Mouse (Mus musculus) limb, embryonic 12.5 days (tissue): ENCODE measurements around the gene Gm13289. TPM values are rescaled to one million over a fixed set of nuclear protein-coding genes. Genes with fewer than 3 reads are reported as not detected.

ENCODE experiments used
- ATAC-seq: fragments of 200-750 bp; cut with Nextera tagmentation; 2 replicates; pipeline ENCODE4 v1.8.0; 2017; ENCODE audit warnings: low read depth, moderate TSS enrichment; ENCODE audit not compliant: insufficient number of reproducible peaks, insufficient read depth, low FRiP score, low TSS enrichment
- H3K27ac ChIP-seq: fragments of 300-500 bp; sonication (generic); 2 replicates; pipeline ENCODE4 v1.5.1; 2016; ENCODE audit warnings: mild to moderate bottlenecking, moderate library complexity
- H3K27me3 ChIP-seq: fragments of 300-500 bp; sonication (generic); 2 replicates; pipeline ENCODE4 v1.6.1; 2016; ENCODE audit warnings: mild to moderate bottlenecking, moderate library complexity
- H3K36me3 ChIP-seq: fragments of 300-500 bp; sonication (generic); 2 replicates; pipeline ENCODE4 v1.6.1; 2016; ENCODE audit warnings: mild to moderate bottlenecking, moderate library complexity
- H3K4me1 ChIP-seq: fragments of 300-500 bp; sonication (generic); replicated peaks from 2 replicates; pipeline ENCODE4 v1.6.1; 2016
- H3K4me2 ChIP-seq: fragments of 300-500 bp; sonication (generic); 2 replicates; pipeline ENCODE4 v1.6.1; 2016; ENCODE audit warnings: mild to moderate bottlenecking, moderate library complexity
- H3K4me3 ChIP-seq: fragments of 300-500 bp; sonication (generic); replicated peaks from 2 replicates; pipeline ENCODE4 v1.5.1; 2016; ENCODE audit warnings: mild to moderate bottlenecking
- H3K9ac ChIP-seq: fragments of 300-500 bp; sonication (generic); replicated peaks from 2 replicates; pipeline ENCODE4 v1.6.1; 2016; ENCODE audit warnings: mild to moderate bottlenecking, moderate library complexity
- H3K9me3 ChIP-seq: fragments of 300-500 bp; sonication (generic); 2 replicates; pipeline ENCODE4 v1.6.1; 2016; ENCODE audit warnings: mild to moderate bottlenecking, moderate library complexity
- WGBS: fragments of 180-500 bp; shearing (Covaris S2); methylation state at CpG from one replicate; pipeline ENCODE4 v1.1.7; 2016; 5-methylcytosine and 5-hydroxymethylcytosine counted together
- polyA plus RNA-seq: library from polyadenylated mRNA; unstranded; fragments of >200 nt; fragmentation: Nextera tagmentation; extraction: Ambion mirVana; gene quantifications from 2 replicates; pipeline ENCODE4 v1.2.1, GENCODE M21; 2016

Gm13289 gene
- polyA plus RNA-seq, 1 experiment from 2014 or later: not detected

DNA sequence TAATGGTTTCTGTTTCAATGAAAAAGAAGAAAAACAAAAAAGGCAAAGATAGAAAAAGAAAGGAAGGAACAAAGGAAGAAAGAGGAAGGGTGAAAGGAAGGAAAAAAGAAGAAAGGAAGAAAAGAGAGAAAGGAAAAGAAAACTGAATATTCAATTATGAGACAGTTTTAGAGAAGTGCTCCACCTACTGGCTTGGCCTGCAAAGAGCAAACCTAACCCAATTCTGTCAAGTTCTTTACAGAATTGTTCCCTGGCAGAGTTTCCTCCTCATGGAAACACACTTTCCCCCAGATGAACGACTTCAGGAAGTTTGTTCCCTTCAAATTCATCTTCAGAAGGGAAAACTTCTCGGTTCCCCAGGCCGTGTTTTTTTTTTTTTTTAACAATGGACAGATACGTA is 46.3 kb downstream of the Gm13289 start:
- H3K9me3 ChIP-seq: no peaks in the 10 kb centered on the region
- no peak for ATAC-seq
- 26% methylated on average over 4 of the region's 4 CpGs for WGBS
- H3K27me3 ChIP-seq: no peaks in the 10 kb centered on the region
- no peak overlapping the region for H3K4me3 ChIP-seq
- H3K36me3 ChIP-seq: no peaks in the 10 kb centered on the region
- H3K9ac ChIP-seq: no peak overlapping the region
- no peak overlapping the region for H3K4me2 ChIP-seq
- no peak overlapping the region for H3K27ac ChIP-seq
- H3K4me1 ChIP-seq: no peaks in the 10 kb centered on the region

Other genes with a start within 250 kb of the Gm13289 start
- not detected in 2 replicates for gene Ifna15, start 218.7 kb upstream of the Gm13289 start, polyA plus RNA-seq
- gene Ifna14, start 205.1 kb upstream of the Gm13289 start, polyA plus RNA-seq: not detected in 2 replicates
- not detected in 2 replicates for gene Ifna9, start 184.5 kb upstream of the Gm13289 start, polyA plus RNA-seq
- not detected in 2 replicates for gene Ifna12, start 173.5 kb upstream of the Gm13289 start, polyA plus RNA-seq
- gene C87499, start 142.5 kb upstream of the Gm13289 start, polyA plus RNA-seq: not detected in 2 replicates
- gene Ifna13, start 132.5 kb upstream of the Gm13289 start, polyA plus RNA-seq: not detected in 2 replicates
- not detected in 2 replicates for gene Ifna16, start 100.0 kb upstream of the Gm13289 start, polyA plus RNA-seq
- gene Ifna2, start 93.0 kb upstream of the Gm13289 start, polyA plus RNA-seq: not detected in 2 replicates
- gene Ifnab, start 85.6 kb upstream of the Gm13289 start, polyA plus RNA-seq: not detected in 2 replicates
- gene Gm26566, start 55.1 kb upstream of the Gm13289 start, polyA plus RNA-seq: 1.4 and 2.8 TPM in 2 replicates
- 130 and 140 TPM in 2 replicates for gene Klhl9, start 54.5 kb upstream of the Gm13289 start, polyA plus RNA-seq
- not detected in 2 replicates for gene Gm13271, start 22.1 kb upstream of the Gm13289 start, polyA plus RNA-seq
- 0.41 and 0.81 TPM in 2 replicates for gene Gm13283, start 16.8 kb upstream of the Gm13289 start, polyA plus RNA-seq
- gene Gm13290, start 3.1 kb upstream of the Gm13289 start, polyA plus RNA-seq: 0.66 and 0.87 TPM in 2 replicates
- gene Gm13272, start 2.9 kb downstream of the Gm13289 start, polyA plus RNA-seq: 0.40 TPM in 1 of 2 replicates, not detected in the other
- 0.30 and 0.32 TPM in 2 replicates for gene Ifnz, start 5.2 kb downstream of the Gm13289 start, polyA plus RNA-seq
- not detected in 2 replicates for gene Gm13276, start 8.8 kb downstream of the Gm13289 start, polyA plus RNA-seq
- gene Gm13277, start 11.7 kb downstream of the Gm13289 start, polyA plus RNA-seq: not detected in 2 replicates
- gene Gm13278, start 14.6 kb downstream of the Gm13289 start, polyA plus RNA-seq: not detected in 2 replicates
- not detected in 2 replicates for gene Gm13275, start 17.6 kb downstream of the Gm13289 start, polyA plus RNA-seq
- gene Gm13279, start 20.5 kb downstream of the Gm13289 start, polyA plus RNA-seq: not detected in 2 replicates
- gene Gm13285, start 22.7 kb downstream of the Gm13289 start, polyA plus RNA-seq: 0.18 and 0.88 TPM in 2 replicates
- not detected in 2 replicates for gene Gm13287, start 26.3 kb downstream of the Gm13289 start, polyA plus RNA-seq
- gene Gm13288, start 28.6 kb downstream of the Gm13289 start, polyA plus RNA-seq: 0.08 and 0.22 TPM in 2 replicates
- not detected in 2 replicates for gene Ifna7, start 39.3 kb downstream of the Gm13289 start, polyA plus RNA-seq
- not detected in 2 replicates for gene Ifna11, start 43.0 kb downstream of the Gm13289 start, polyA plus RNA-seq
- gene Ifna6, start 50.5 kb downstream of the Gm13289 start, polyA plus RNA-seq: not detected in 2 replicates
- gene Ifna5, start 58.6 kb downstream of the Gm13289 start, polyA plus RNA-seq: not detected in 2 replicates
- not detected in 2 replicates for gene Ifna4, start 64.9 kb downstream of the Gm13289 start, polyA plus RNA-seq
- gene Ifna1, start 73.2 kb downstream of the Gm13289 start, polyA plus RNA-seq: not detected in 2 replicates
- not detected in 2 replicates for gene Ifne, start 103.3 kb downstream of the Gm13289 start, polyA plus RNA-seq